Mouse (Mus musculus) hindlimb bud, embryonic 11.5 days (tissue): ENCODE measurements around the gene Ggt5.
A peak's percentile ranks its signal among the peaks of the same experiment; 100 is the strongest.

Experiments used
- DNase-seq: peaks from one replicate; pipeline ENCODE4 v3.0.0-alpha.2; 2012; ENCODE audit warnings: low read depth, low spot score; ENCODE audit errors: extremely low spot score

Gene Ggt5

DNA sequence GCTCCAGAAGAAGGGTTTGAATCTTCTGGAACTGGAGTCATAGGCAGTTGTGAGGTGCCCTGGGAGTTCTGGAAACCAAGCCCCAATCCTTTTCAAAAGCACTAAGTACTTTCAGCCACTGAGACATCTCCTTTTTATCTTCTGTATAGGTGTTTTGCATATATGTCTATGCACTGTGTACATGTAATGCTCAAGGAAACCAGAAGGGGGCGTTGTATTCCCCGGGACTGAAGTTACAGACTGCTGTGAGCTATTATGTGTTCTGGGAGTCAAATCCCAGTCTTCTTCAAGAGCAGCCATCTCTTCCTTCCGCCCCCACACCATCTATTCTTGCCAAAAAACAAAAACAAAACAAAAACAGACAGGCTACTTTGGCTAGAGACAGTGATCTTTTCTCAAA is 31.7 kb downstream of the Ggt5 start:
- no peak for DNase-seq

DNA sequence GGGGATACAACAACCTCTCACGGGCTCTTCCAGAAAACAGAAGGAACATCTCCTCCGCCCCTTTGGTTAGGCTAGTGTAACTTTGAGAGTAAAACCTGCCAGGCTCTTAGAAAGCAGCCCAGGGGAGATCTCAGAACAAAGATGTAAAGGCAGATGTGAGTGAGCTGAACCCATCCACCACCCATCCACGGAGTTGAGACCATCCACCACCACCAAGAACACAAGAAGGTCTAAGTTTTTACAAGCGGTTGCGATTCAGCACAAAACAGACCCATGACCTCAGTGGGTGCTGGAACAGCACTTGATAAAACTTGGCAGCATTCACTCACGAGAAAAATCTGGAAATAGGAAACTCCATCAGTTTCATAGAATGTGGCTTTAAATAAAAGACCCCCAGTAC is 36.8 kb downstream of the Ggt5 start:
- no peak for DNase-seq

DNA sequence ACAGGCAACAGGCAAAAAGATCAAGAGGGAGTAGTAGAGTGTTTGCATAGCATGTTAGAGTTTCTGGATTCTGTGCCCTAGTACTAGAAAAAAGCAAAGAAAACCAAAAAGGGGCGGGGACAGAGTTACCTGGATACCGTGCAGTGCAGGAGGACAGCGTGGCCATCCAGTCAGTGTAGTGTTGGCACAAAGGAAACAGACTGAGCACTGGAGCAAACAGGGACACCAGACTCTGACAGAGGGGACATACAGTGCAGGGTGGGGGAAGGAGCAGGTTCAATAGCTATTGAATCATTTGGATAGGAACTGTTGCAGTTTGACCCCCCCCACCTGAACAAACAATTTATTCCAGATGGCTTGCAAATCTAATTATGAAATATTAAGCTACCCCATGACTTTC is 37.9 kb downstream of the Ggt5 start:
- DNase-seq: no peak

DNA sequence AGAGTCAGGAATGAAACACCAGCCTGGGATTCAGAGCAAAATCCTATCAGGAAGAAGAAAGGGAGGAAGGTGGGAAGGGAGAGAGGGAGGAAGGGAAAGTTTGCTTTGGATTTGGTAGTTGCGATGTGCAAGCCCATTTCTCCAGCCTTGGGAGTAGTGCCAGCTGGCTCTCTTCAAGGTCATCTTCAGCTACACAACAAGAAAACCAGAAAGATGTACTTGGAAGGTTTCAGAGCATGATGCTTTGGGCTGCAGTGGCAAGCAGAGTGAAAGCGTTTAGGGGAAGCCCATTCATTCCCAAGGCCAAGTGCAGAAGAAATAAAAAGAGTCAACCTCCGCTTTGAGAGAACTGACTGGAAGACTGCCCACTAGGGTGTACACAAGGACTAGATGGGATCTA is 38.4 kb downstream of the Ggt5 start:
- DNase-seq: no peak

DNA sequence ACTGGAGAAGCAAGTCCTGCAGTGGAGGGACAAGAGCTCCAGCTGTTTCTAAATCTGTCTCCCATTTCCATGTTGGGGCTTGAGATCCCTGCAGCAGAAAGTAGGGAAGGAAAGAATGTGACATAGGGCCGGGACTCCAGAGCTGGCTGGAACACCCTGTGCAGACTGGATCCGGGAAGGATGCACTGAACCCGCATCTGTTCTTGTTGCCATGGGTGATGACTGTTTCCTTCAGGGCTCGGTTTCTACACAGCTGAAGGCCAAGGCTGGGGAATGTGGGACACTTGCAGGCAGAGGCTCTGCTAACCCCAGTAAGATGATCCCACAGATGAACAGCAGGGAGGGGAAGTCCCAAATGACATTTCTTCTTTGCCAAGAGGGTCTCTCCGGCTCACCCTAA is 43.5 kb downstream of the Ggt5 start:
- no peak for DNase-seq

DNA sequence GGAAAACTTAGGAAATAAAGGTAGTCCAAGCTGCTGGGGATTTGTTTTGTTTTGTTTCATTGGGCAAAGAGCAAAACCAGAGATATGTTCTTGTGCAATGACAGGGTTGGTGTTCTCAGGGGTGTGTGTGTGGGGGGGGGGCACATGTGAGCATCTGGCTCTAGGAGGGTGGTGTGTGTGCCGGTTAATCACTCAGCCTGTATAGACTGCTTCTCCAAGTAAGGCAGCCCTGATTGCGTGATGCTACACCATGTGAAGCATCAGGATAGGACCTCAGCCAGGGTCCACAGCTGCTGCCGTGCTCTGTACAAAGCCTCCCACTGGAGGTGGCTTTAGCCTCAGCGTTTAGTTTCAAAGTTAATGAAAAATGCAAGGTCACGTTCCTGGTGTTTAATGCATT is 43.9 kb downstream of the Ggt5 start:
- DNase-seq: no peak

DNA sequence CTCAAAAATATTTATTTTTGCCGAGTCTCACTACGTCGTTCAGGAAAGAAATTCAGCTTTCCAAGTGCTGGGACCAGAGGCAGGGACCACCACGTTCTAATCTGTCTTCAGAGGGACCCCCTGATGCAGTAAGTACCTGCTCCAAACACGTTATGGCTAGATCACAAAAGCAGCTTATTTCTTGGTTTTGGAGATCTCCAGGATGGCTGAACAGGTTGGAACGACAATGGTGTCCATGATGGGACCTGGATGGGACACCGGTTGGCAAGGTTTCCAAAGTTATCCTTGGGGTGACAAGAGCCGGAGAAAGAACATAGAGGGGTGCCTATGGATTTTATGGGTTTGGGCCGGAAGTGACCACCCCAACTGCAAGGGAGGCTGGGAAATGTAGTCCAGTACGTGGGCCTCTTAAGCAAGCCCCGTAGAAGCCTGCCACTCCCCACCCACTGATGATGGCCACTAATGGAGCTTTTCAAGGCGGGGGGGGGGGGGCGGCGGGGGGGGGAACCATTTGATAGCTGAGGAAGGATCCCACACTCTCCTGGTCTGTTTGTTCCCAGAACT is 44.5 kb downstream of the Ggt5 start:
- DNase-seq: no peak

DNA sequence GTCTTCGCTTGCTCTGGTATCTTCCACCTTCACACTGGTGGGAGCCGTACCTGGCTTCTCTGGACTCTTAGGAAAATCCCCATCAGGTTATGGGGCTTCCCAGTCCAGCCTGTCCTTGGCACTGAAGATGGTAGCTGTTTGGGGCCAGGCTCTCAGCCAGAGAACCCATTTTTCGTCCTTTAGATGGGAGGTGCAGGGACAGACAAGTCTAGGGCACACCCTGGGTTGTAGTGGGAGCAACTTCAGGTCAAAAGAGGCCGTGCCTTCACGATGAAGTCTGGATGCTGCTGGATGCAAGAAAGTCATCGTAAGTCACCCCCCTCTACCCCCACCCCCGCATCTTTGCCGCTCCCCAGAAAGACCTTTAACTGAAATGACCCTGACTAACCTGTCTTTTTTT is 45.5 kb downstream of the Ggt5 start:
- DNase-seq: no peak

DNA sequence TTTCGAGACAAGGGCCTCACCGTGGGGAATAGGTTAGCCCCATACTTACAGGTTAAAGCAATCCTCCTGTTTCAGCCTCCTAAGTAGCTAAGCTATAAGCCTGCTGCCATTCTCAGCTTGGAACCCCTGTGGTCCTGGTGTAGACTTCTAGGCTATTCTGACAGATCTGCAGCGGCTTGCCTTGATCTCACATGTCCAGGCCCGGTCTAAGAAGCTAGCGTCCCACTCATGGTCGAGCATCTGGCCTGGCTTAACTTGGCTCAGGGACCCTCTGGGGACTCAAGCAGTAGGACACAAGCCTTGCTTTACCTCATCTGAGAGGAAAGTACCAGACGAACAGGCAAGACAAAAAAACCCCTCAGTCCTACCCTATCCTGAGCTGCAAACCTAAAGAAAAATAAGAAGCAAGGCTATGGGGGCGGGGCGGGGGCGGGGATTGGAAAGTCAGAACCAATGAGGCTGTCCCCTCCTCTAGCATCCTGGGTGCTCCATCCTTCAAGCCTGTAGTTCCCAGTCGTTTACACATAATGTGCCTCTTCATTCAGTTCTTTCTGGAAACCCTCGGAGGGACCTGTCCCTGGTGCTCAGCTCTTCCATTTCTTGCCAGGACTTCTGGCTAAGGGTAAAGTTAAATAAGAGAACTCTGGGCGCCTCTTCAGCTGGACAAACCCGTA is 46.0 kb downstream of the Ggt5 start:
- DNase-seq: no peak

DNA sequence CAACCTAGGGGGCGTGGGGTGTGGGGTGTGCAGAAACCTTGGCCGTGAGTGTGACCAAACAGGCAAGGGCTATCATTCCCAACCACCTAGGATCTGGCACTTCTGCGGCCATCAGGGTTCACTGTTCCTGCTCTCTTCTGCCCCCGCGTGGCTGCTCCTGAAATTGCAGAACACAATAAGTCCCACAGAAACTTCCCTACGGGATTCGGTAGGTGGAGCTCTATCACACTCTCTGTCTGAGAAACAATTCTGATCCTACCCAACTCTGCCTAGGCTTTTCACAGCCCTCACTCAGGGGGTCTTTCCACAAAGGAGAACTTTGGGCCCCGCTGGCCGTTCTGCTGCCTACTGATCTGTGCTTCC is 46.5 kb downstream of the Ggt5 start:
- peak; percentile 60 for DNase-seq

DNA sequence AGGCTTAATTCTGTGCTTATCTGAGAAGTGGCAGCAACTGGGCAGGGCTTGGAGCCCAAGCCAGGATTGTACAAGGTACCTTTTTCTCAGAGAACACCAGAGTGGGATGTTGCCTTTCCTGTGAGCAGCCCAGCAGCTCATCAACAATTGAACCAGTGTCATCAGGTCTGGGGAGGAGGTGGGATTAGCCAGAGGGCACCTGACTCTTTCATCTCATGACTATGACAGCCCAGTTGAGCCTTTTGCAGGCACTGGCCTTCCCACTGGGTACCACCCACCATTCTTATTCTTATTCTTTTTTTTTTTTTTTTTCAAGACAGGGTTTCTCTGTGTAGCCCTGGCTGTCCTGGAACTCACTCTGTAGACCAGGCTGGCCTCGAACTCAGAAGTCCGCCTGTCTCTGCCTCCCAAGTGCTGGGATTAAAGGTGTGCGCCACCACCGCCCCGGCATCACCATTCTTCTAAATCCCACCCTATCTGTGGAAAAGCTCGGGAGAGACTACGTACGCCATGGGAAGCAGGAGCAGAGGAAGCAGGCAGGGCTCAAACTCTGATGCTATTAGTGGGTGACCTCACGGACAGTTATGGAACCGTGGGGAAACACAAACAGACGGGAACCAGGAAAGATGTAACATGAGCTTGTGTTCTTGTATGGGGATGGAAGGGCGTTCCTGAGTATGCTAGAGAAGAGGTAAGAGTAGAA is 47.1 kb downstream of the Ggt5 start:
- no peak for DNase-seq

DNA sequence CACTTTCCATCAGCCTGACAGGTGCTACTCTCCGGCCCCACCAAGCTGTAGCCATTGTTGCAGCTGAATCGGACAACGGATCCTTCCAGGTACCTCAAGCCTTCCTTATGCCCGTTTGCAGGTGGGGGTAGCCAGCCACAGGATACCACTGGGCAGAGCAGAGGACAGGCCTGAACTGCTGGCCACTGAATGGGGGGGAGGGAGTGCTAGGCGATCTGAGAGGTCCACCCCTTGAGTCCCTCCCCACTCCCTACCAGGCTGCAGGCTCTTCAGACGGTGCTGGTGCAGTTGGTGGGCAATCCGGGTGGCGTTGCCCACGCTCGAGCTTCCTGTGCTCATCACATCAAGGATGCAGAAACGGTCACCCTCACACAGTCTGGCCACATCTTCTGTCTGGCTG is 48.6 kb downstream of the Ggt5 start:
- no peak for DNase-seq

DNA sequence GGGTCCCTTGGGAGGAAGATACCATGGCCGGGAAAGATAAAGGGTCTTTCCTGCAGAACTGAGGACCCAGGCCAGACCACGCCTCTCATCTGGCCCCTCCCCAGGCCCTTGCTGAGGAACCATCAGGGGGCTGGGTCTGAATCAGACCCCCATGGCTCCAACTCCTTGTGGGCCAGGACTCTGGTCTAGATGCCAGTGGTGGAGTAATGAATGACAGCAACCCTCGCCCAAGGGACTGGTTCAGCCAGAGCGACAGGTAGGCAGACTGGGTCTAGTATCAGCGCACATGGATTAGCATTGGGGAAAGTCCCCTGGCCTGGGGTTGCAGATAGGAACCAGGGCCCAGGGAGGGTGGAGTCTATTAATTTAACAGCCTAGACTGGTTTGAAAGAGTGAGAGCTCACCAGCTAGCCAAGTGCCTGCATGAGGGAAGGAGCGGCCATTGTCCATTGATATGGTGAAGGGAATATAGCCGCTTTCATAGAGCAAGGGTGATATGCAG is 52.6 kb downstream of the Ggt5 start:
- DNase-seq: no peak

DNA sequence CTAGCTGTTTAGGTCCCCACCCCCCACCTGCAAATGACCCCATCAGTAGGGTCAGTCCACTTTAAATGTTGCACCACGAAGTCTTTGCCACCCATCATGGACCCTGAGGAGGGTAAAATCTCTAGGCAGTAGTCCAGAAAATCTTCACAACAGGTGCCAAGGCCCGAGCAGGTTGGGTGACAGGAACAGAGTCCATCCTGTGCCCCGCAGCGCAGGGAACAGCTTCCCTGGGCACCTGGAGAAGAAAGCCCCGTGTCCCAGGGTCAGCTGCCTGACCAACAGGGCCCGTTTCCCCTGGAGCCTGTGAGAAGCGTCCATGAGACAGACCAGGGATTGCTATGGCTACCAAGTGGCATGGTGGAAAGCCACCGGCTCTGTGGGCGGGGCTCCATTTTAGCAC is 53.3 kb downstream of the Ggt5 start:
- no peak for DNase-seq

DNA sequence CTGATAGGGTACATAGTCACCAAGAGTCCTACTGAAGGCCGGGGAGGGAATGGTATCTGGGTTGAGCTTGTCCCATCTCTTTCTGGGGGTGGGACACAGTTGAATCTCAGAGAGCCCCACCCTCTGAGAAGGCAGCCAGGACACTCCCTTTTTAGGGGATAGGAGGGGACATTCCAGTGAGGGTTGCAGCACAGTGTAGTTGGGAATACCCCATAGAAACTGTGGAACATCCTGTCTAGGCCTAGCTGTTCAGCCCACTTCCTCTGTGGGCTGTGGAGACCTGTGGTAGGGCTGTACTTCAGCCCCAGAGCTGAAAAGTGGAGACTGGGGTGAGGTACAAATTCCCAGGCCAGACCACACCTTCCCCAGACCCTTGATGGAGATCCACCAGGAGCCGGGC is 53.8 kb downstream of the Ggt5 start:
- no peak for DNase-seq

DNA sequence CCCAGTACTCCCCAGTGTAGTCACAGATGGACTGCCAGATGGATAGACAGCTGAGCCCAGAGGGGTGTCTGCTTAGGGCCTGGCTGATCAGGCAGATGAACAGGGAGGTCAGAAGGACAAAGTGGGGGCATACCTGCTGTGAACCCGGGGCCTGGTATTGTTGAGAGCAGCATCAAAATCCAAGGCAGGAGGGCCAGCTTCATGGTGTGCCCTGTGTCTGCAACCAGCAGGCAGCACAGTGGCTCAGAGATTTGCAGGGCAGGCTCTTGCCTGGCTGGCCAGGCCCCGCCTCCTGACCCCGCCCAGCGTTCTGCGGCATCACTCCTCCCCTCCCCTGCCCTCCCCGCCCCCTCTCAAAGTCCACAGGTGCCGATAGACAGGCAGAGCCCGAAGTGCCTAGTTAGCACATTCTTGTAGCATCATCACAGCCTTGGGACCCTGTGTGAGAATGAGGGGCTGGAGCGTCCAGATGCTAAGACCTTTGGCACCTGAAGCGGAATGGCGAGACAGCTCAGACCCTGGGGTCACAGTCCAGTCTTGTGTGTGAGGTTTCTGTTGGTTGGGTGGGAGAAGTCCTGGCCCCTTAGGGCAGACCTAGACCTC is 54.7 kb downstream of the Ggt5 start, which contains the start of gene Susd2:
Susd2 (minus strand) TSS at position 268 of the 603 bp plus-strand sequence.
- no peak for DNase-seq

DNA sequence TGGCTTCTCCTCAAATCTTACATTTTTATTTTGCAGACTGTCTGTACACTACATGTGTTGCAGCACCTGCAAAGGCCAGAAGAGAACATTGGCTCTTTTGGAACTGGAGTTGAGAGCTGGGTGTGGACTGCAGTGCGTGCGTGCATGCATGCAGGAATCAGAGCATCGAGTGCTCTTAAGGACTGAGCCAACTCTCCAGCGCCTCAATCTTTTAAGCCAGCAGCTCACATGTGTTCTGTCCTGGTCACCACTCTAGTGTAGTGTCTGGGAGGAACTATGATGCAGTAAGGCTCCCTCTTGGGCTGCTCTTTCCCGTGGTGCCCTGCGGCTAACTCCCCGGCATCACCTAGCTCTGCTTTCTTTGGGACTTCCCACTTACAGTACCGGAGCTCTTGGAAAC is 56.5 kb downstream of the Ggt5 start:
- DNase-seq: no peak

DNA sequence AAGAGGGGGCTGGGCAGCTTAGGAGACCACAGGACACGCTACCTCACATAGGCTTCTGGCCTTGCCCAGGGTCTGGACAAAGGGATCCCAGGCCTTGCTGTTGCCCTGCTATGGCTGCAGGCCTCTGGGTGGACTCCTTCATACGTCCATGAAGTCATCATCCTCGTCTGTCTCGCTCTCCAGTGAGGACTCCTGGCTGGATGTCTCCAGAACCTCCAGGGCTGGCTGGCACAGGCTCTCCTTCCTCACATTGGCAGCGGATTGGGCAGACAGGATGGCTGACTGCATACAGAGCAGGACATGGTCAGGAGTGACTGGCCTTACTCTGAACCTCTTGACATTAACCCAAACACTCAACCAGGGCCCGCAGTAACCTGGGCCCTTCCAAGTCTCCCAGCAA is 57.3 kb downstream of the Ggt5 start:
- no peak for DNase-seq

DNA sequence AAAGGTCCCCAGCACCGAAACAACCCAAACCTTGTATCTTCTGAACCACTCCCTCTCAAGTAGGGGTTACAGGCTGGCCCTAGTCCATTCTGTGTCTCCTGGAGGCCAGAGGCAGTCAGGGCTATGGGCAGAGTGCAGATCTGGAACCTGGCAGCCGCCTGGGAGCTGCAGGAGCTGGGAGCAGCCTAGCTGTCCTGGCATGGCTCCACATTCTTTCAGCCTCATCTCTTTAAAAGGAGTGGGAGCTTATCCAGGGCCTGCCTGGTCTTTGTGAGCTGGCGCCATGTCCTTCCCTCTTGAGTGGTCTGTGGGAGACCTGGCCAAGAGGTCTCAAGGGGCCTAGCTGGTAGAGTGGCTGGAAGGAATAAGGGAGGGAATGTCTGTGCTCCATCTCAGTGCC is 58.2 kb downstream of the Ggt5 start:
- no peak for DNase-seq

DNA sequence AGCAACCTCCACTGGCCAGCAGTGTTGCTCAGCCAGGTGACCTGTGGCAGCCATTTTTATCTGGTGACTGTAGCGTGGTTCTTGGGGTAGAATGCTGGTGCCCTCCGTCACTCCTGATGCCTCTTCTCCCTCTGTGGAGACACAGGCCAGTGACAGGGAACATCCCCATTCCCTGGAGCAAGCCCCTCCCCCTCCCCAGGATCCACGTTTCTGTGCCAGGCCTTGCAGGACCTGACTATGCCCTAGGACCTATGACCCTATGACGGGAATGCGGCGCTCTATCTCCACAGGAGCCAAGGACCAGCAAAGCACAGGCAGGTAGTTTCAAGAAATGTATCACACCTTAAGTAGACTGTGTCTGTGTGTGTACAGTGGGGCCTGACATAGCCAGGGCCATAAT is 59.0 kb downstream of the Ggt5 start:
- DNase-seq: no peak

DNA sequence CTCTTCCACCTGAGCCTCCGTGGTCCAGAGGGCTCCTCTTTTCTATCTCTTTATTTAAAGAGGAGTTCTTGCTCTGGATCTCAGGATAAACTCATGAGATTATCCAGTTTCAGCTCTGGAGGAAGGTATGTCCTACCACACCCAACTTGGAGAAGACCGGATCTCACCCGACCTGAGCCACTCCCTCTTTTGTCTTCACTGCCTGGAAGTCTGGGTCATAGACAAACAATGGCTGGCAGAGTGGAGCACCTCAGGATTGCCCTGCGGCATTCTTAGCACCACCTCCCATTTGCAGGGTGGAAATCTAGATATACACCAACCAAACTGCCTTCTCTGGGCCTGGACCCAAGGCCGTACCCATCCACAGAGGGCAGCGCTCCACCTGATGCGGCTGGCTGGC is 59.9 kb downstream of the Ggt5 start:
- no peak for DNase-seq

DNA sequence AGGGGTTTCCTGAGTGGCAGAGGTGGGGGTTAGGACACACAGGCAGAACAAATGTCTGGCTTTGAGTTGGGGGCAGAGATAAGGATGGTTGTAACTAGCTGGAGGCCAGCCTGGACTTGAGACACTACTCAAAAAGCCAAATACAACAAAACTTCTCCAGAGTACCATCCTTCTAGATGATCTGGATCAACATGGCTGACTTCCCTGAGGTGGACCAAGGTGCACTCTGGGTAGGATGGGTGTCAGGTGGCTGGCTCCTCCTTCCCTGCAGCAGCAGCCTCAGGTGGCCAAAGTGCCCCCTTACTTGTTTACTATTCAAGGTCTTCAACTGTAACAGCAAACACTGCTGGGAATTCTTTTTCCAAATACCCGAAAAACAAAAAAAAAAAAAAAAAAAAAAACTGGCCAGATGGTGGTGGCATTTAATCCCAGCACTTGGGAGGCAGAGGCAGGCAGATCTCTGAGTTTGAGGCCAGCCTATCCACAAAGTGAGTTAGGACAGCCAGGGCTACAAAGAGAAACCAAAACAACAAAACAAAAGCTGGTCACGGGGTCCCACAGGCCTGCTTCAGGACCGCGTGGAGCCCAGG is 60.4 kb downstream of the Ggt5 start:
- no peak for DNase-seq
